Mouse (Mus musculus) kidney, postnatal 0 days (tissue): ENCODE results near the gene Ankib1. TPM values are rescaled to one million over a fixed set of nuclear protein-coding genes. Genes with fewer than 3 reads are reported as not detected.
A peak's percentile ranks its signal among the peaks of the same experiment; 100 is the strongest.

Experiments used
- ATAC-seq: fragments of 200-750 bp; cut with Nextera tagmentation; replicated peaks from 2 replicates; pipeline ENCODE4 v1.8.0; 2017; ENCODE audit warnings: low read depth, moderate number of reproducible peaks, moderate TSS enrichment, moderate library complexity; ENCODE audit not compliant: low FRiP score
- DNase-seq: peaks from one replicate; pipeline ENCODE4 v3.0.0-alpha.2; 2016; ENCODE audit warnings: low spot score
- H3K27ac ChIP-seq: fragments of 300-500 bp; sonication (generic); 2 replicates; pipeline ENCODE4 v1.5.1; 2014; ENCODE audit warnings: mild to moderate bottlenecking
- H3K27me3 ChIP-seq: fragments of 300-500 bp; sonication (generic); 2 replicates; pipeline ENCODE4 v1.6.1; 2014; ENCODE audit warnings: low read length, mixed read lengths; ENCODE audit not compliant: insufficient read depth
- H3K36me3 ChIP-seq: fragments of 300-500 bp; sonication (generic); 2 replicates; pipeline ENCODE4 v1.6.1; 2014; ENCODE audit warnings: low read length, mixed read lengths; ENCODE audit not compliant: insufficient read depth
- H3K4me1 ChIP-seq: fragments of 300-500 bp; sonication (generic); replicated peaks from 2 replicates; pipeline ENCODE4 v1.6.1; 2014; ENCODE audit warnings: antibody characterized with exemption, low read length, mixed read lengths; ENCODE audit not compliant: insufficient read depth
- H3K4me2 ChIP-seq: fragments of 300-500 bp; sonication (generic); 2 replicates; pipeline ENCODE4 v1.6.1; 2014; ENCODE audit warnings: mild to moderate bottlenecking, low read length, moderate library complexity, mixed read lengths
- H3K4me3 ChIP-seq: fragments of 300-500 bp; sonication (generic); replicated peaks from 2 replicates; pipeline ENCODE4 v1.5.1; 2014; ENCODE audit warnings: low read depth, low read length
- H3K9ac ChIP-seq: fragments of 300-500 bp; sonication (generic); 2 replicates; pipeline ENCODE4 v1.6.1; 2014; ENCODE audit warnings: low read depth, low read length
- H3K9me3 ChIP-seq: fragments of 300-500 bp; sonication (generic); replicated peaks from 2 replicates; pipeline ENCODE4 v1.6.1; 2016; ENCODE audit warnings: low read length, inconsistent platforms, mixed read lengths
- CTCF ChIP-seq: IDR thresholded peaks from 2 replicates; pipeline ENCODE4 v1.5.1; 2016; ENCODE audit warnings: antibody characterized with exemption, low read depth, mild to moderate bottlenecking, moderate library complexity
- WGBS: fragments of 180-500 bp; shearing (Covaris S2); extraction: QIAGEN DNeasy Blood & Tissue Kit; methylation state at CpG from one replicate; pipeline ENCODE4 v1.1.7; 2014; 5-methylcytosine and 5-hydroxymethylcytosine counted together
- polyA plus RNA-seq: library from polyadenylated mRNA; unstranded; fragments of >200 nt; fragmentation: Nextera tagmentation; extraction: Ambion mirVana; gene quantifications from 2 replicates; pipeline ENCODE4 v1.2.1, GENCODE M21; 2015

The Ankib1 gene
- 13.3 and 14.1 TPM in 2 replicates for polyA plus RNA-seq

DNA sequence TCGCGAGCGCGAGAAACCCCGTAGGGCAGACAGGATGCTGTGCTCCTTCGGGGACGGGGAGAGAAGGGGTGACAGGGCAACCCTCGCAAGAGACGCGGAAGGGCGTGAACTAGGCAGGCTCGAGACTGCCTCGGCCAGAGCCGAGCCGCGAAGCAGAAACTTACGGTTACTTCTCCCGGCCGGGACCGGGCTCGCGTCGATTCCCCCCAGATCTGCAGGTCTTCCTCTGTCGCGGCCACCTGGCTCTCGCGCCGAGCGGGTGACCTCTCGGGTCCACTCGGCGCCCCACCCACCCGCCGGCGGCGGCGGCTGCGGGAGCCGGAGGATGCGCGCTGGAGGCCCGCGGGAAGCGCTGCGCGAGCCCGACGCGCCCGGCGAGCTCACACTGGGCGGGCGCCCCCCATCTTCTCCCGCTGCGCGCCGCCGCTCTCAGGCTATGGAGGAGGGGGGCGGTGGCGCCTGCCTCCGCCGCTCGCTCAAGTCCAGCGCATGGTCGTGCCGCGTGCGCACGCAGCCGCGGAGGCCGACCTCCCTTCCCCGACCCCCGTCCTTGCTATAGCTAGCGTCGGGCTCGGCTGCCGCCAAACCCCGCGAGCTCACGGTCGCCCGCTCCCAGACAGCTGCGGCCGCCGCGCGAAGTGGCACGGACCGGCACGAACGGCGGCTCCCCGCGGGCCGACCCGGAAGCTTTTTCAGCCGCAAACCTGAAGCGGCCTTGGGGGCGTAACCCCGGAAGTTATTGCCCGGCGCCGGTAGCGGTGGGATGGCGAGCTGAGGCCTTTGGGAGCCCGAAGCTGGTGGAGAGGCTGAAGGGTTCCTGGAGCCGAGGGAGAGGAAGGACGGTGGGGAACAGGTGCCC lies at the start of gene Ankib1, which contains the start of gene Krit1:
TSS of gene Ankib1 (minus strand) at position 493 of the 859 bp plus-strand sequence.
TSS of gene Krit1 (plus strand) at position 752 of the 859 bp plus-strand sequence.
- under 1% methylated on average over 107 of the region's 109 CpGs for WGBS
- no peaks in the 10 kb centered on the region for H3K27me3 ChIP-seq

DNA sequence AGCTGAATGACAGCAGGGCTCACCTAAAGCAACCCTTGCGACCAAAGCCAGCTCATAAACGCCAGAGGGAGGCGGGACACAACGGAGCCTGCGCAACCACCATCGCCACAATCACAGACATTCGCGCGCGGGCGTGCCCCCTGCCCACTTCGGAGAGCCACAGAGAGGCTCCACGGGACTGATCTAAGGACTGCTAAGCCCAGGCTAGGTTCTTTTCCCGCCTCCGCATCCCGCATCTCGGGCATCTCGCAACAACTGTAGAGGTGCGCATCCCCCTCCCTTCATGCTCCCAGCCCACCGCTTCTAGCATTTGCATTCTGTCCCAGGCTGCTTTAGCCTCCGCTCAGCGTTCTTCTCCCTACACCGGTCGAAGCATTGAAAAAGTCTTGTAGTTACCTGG lies 42.3 kb upstream of the Ankib1 start, which contains the start of gene Lrrd1:
TSS of gene Lrrd1 (plus strand) at position 148 of the 400 bp plus-strand sequence.
- peak; percentile 5 for DNase-seq
- H3K27me3 ChIP-seq, result no peaks in the 10 kb centered on the region
- no peak for TF ChIP-seq CTCF
- peak within 1 kb of the TSS; percentile 48 for H3K9ac ChIP-seq
- 6% methylated on average over 24 of the region's 24 CpGs for WGBS
- peak within 1 kb of the TSS; percentile 15 for H3K4me3 ChIP-seq
- H3K27ac ChIP-seq, result no peak within 1 kb of the TSS
- no peaks in the 10 kb centered on the region for H3K4me1 ChIP-seq
- H3K4me2 ChIP-seq, result peak within 1 kb of the TSS; percentile 61
- no peaks in the 10 kb centered on the region for H3K9me3 ChIP-seq
- H3K36me3 ChIP-seq, result no peaks in the 10 kb centered on the region
- ATAC-seq, result no peak

More for the DNA sequence above, at the start of gene Ankib1, which contains the start of gene Krit1:
- H3K4me3 ChIP-seq, result peak within 1 kb of the TSS; percentile 85
- no peaks in the 10 kb centered on the region for H3K9me3 ChIP-seq
- no peaks in the 10 kb centered on the region for H3K4me1 ChIP-seq
- DNase-seq (peak; percentile 90), ATAC-seq (peak; percentile 94)
- H3K27ac ChIP-seq, result peak within 1 kb of the TSS; percentile 90
- H3K9ac ChIP-seq, result peak within 1 kb of the TSS; percentile 82
- peak within 1 kb of the TSS; percentile 80 for H3K4me2 ChIP-seq
- TF ChIP-seq CTCF, result no peak
- no peaks in the 10 kb centered on the region for H3K36me3 ChIP-seq

GRCm38 (mm10) chr5:3834107-3834506 lies 31.4 kb upstream of the Ankib1 start:
- Histone ChIP-seq H3K9me3 (no peaks in the 10 kb centered on the region), H3K4me1 (no peaks in the 10 kb centered on the region), H3K4me3 (no peak overlapping the region), H3K27me3 (no peaks in the 10 kb centered on the region), H3K9ac (no peak overlapping the region), H3K4me2 (no peak overlapping the region), H3K27ac (no peak overlapping the region), H3K36me3 (peaks cover 22% of the 10 kb centered on the region)
- DNase-seq, result no peak
- no peak for TF ChIP-seq CTCF
- no peak for ATAC-seq
- WGBS, result 87% methylated on average over 1 of the region's 1 CpGs

GRCm38 (mm10) chr5:3808472-3808871 lies 5.7 kb upstream of the Ankib1 start:
- no peaks in the 10 kb centered on the region for H3K9me3 ChIP-seq
- no peaks in the 10 kb centered on the region for H3K27me3 ChIP-seq
- DNase-seq (no peak), ATAC-seq (no peak)
- no peaks in the 10 kb centered on the region for H3K4me1 ChIP-seq
- no peak overlapping the region for H3K4me3 ChIP-seq
- WGBS, result 94% methylated on average over 1 of the region's 1 CpGs
- H3K9ac ChIP-seq, result no peak overlapping the region
- no peak overlapping the region for H3K27ac ChIP-seq
- no peak overlapping the region for H3K4me2 ChIP-seq
- TF ChIP-seq CTCF, result no peak; the same call in 1 of the 2 replicates
- no peaks in the 10 kb centered on the region for H3K36me3 ChIP-seq

- WGBS, result under 1% methylated on average over 36 of the region's 36 CpGs
- no peaks in the 10 kb centered on the region for H3K27me3 ChIP-seq
- no peaks in the 10 kb centered on the region for H3K9me3 ChIP-seq
- H3K9ac ChIP-seq, result peak overlapping the region; percentile 82
- DNase-seq (peak; percentile 45), ATAC-seq (peak; percentile 71)
- H3K36me3 ChIP-seq, result no peaks in the 10 kb centered on the region
- H3K27ac ChIP-seq, result peak overlapping the region; percentile 90
- no peaks in the 10 kb centered on the region for H3K4me1 ChIP-seq
- peak overlapping the region; percentile 85 for H3K4me3 ChIP-seq
- H3K4me2 ChIP-seq, result peak overlapping the region; percentile 80
- no peak; the same call in 1 of the 2 replicates for TF ChIP-seq CTCF
These were observed 804 bp upstream of the Ankib1 start for GRCm38 (mm10) chr5:3803292-3804165.
